In the genomic region with DNA sequence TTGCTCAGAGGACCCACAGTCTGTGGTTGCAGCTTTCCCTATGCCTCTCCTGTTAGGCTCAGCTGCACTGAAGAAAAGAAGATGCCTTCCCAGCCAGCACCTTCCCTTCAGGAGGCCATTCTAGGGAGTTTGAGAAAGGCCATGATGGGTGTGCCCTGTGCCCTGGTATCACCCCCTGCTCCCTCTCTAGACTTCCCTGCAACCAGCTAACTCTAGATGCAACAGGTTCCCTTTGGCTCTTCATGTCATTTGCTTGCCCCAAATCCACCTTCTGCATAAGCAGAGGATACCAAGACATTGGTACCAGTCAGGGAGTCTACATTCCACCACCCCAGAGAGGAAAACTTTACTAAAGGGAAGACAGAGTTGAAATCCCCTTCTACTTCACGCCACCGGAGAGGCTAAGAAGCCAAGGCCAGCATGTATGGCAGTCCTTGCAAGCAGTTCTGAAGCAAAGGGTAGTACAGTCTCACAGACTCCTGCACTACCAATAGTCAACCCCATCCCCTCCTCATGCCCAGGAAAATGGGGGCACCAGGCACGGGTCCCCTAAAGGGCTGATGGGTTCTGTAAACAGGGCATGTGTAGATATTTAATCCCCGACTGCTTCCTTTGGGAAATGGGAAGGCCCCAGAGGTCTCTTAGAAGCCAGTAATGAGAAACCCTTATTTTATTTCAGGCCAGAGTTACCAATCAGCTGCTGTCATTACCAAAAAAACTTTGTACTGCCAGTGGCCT, we compare ENCODE assay signal across 14 mouse cellular contexts. TPM values are rescaled to one million over a fixed set of nuclear protein-coding genes. Genes with fewer than 3 reads are reported as not detected.
DNase-seq lines count a peak whose midpoint lies in the region; ATAC-seq lines count a peak whose summit lies in the region.
"Had no signal": no experiment of that assay in that cellular context is flagged by ENCODE, and none has a peak within 500 bp of the region (broad histone marks: within the 10 kb centered on the region; RNA-seq: fewer than 3 reads in every experiment).

No protein-coding gene starts in this region.

- 61% methylated on average over 4 of the region's 4 CpGs for WGBS in embryonic facial prominence, embryonic 12.5 days
- 70% methylated on average over 4 of the region's 4 CpGs for WGBS in embryonic facial prominence, embryonic 10.5 days
- WGBS in lung, embryonic 15.5 days, result 68% methylated on average over 4 of the region's 4 CpGs
- 74% methylated on average over 4 of the region's 4 CpGs for WGBS in hindbrain, embryonic 15.5 days
- WGBS in neural tube, embryonic 14.5 days, result 78% methylated on average over 4 of the region's 4 CpGs

- H3K36me3 ChIP-seq in embryonic facial prominence, embryonic 12.5 days, result no peaks in the 10 kb centered on the region
- H3K36me3 ChIP-seq in embryonic facial prominence, embryonic 10.5 days (replicated peaks), result no peaks in the 10 kb centered on the region
- H3K36me3 ChIP-seq in lung, embryonic 15.5 days, result no peaks in the 10 kb centered on the region
- H3K36me3 ChIP-seq in hindbrain, embryonic 15.5 days, result no peaks in the 10 kb centered on the region
- no peaks in the 10 kb centered on the region for H3K36me3 ChIP-seq in neural tube, embryonic 14.5 days (ENCODE audit: control insufficient read depth, insufficient read depth, low read length)
- H3K36me3 ChIP-seq: limb, embryonic 15.5 days had no signal

- H3K9me3 ChIP-seq in embryonic facial prominence, embryonic 12.5 days, result no peaks in the 10 kb centered on the region
- no peaks in the 10 kb centered on the region for H3K9me3 ChIP-seq in embryonic facial prominence, embryonic 10.5 days
- H3K9me3 ChIP-seq in lung, embryonic 15.5 days, result no peaks in the 10 kb centered on the region
- H3K9me3 ChIP-seq in hindbrain, embryonic 15.5 days, result no peaks in the 10 kb centered on the region
- H3K9me3 ChIP-seq in neural tube, embryonic 14.5 days (ENCODE audit: control insufficient read depth, low read length), result no peaks in the 10 kb centered on the region
- H3K9me3 ChIP-seq: limb, embryonic 15.5 days had no signal

- no peak for ATAC-seq in embryonic facial prominence, embryonic 12.5 days (ENCODE audit: insufficient number of reproducible peaks, insufficient read depth, low FRiP score, low TSS enrichment)
- ATAC-seq in lung, embryonic 15.5 days (ENCODE audit: borderline replicate concordance, extremely low read depth, low FRiP score, low TSS enrichment), result no peak
- no peak for ATAC-seq in hindbrain, embryonic 15.5 days (ENCODE audit: low FRiP score, low read depth)
- no peak for ATAC-seq in neural tube, embryonic 14.5 days (ENCODE audit: low read depth)

- H3K27me3 ChIP-seq in embryonic facial prominence, embryonic 12.5 days, result peaks cover 11% of the 10 kb centered on the region
- peaks cover 33% of the 10 kb centered on the region for H3K27me3 ChIP-seq in embryonic facial prominence, embryonic 10.5 days (replicated peaks; ENCODE audit: low read depth, poor library complexity, severe bottlenecking)
- peaks cover 11% of the 10 kb centered on the region; the same call in 1 of the 2 replicates for H3K27me3 ChIP-seq in lung, embryonic 15.5 days
- 0 out of 2 replicates have a peak, but pooled peaks cover 2% of the 10 kb centered on the region for H3K27me3 ChIP-seq in hindbrain, embryonic 15.5 days
- no peaks in the 10 kb centered on the region for H3K27me3 ChIP-seq in neural tube, embryonic 14.5 days (ENCODE audit: control insufficient read depth, insufficient read depth, low read length)

- no peak overlapping the region for H3K9ac ChIP-seq in embryonic facial prominence, embryonic 12.5 days
- no peak overlapping the region for H3K9ac ChIP-seq in lung, embryonic 15.5 days
- peak overlapping the region; percentile 83; the same call in 1 of the 2 replicates for H3K9ac ChIP-seq in hindbrain, embryonic 15.5 days
- no peak overlapping the region for H3K9ac ChIP-seq in neural tube, embryonic 14.5 days (replicated peaks; ENCODE audit: low read depth, low read length)
- H3K9ac ChIP-seq: limb, embryonic 15.5 days had no signal

- no peak overlapping the region for H3K27ac ChIP-seq in embryonic facial prominence, embryonic 12.5 days
- no peak overlapping the region for H3K27ac ChIP-seq in embryonic facial prominence, embryonic 10.5 days (replicated peaks)
- no peak overlapping the region for H3K27ac ChIP-seq in lung, embryonic 15.5 days
- no peak overlapping the region for H3K27ac ChIP-seq in hindbrain, embryonic 15.5 days (replicated peaks)
- H3K27ac ChIP-seq in neural tube, embryonic 14.5 days (ENCODE audit: low read depth, low read length), result no peak overlapping the region
- H3K27ac ChIP-seq: limb, embryonic 15.5 days had no signal

- no peak overlapping the region for H3K4me3 ChIP-seq in embryonic facial prominence, embryonic 12.5 days
- H3K4me3 ChIP-seq in embryonic facial prominence, embryonic 10.5 days, result no peak overlapping the region
- no peak overlapping the region for H3K4me3 ChIP-seq in lung, embryonic 15.5 days
- peak overlapping the region; percentile 58 for H3K4me3 ChIP-seq in hindbrain, embryonic 15.5 days
- peak overlapping the region; percentile 75 for H3K4me3 ChIP-seq in neural tube, embryonic 14.5 days (ENCODE audit: low read depth, low read length)

- H3K4me1 ChIP-seq in embryonic facial prominence, embryonic 12.5 days, result peaks cover 5% of the 10 kb centered on the region
- H3K4me1 ChIP-seq in embryonic facial prominence, embryonic 10.5 days, result peaks cover 19% of the 10 kb centered on the region
- peaks cover 11% of the 10 kb centered on the region for H3K4me1 ChIP-seq in lung, embryonic 15.5 days
- H3K4me1 ChIP-seq in hindbrain, embryonic 15.5 days (replicated peaks), result peaks cover 28% of the 10 kb centered on the region
- H3K4me1 ChIP-seq in neural tube, embryonic 14.5 days (ENCODE audit: control insufficient read depth, insufficient read depth, low read length), result peaks cover 6% of the 10 kb centered on the region; the same call in 1 of the 2 replicates

- H3K4me2 ChIP-seq in embryonic facial prominence, embryonic 12.5 days (replicated peaks), result peak overlapping the region; percentile 89; the same call in 1 of the 2 replicates
- H3K4me2 ChIP-seq in lung, embryonic 15.5 days, result peak overlapping the region; percentile 94; the same call in 1 of the 2 replicates
- H3K4me2 ChIP-seq in hindbrain, embryonic 15.5 days, result peak overlapping the region; percentile 74
- H3K4me2 ChIP-seq in neural tube, embryonic 14.5 days (ENCODE audit: low read depth, low read length), result peak overlapping the region; percentile 73

- no peak for DNase-seq in embryonic facial prominence, embryonic 10.5 days (ENCODE audit: low spot score)
- no peak for DNase-seq in lung, postnatal 10 days
- DNase-seq in adrenal gland, adult (ENCODE audit: inconsistent age in 2 of 2, low spot score in 1 of 2), result no peak
- DNase-seq in gastrocnemius, adult 8-10 months (ENCODE audit: low spot score in 2 of 2), result no peak
- DNase-seq: B cell, adult 2 months; heart, adult 18-20 months; kidney, postnatal 36 days; lung, postnatal 36 days had no signal

RNA-seq across cellular contexts. Expression of a gene that starts 1.5 kb away (rescaled TPM):
- polyA plus RNA-seq in embryonic facial prominence, embryonic 12.5 days (2016; fragmentation: Nextera tagmentation; extraction: Ambion mirVana), result 3.6 and 4.0 TPM in 2 replicates
- polyA plus RNA-seq in embryonic facial prominence, embryonic 10.5 days (2016; fragmentation: Nextera tagmentation; extraction: Ambion mirVana), result 1.3 and 1.4 TPM in 2 replicates
- polyA plus RNA-seq in lung, embryonic 15.5 days (2015; fragmentation: Nextera tagmentation; extraction: Ambion mirVana), result 2.2 and 3.2 TPM in 2 replicates
- polyA plus RNA-seq in hindbrain, embryonic 15.5 days (2015; fragmentation: Nextera tagmentation; extraction: Ambion mirVana), result 20.5 and 21.5 TPM in 2 replicates
- 25.2 and 28.4 TPM in 2 replicates for polyA plus RNA-seq in neural tube, embryonic 14.5 days (2014; fragmentation: Nextera tagmentation; extraction: Ambion mirVana)
- under 1 TPM; 0.13 to 0.36 (median 0.21) TPM for total RNA-seq in gastrocnemius, adult 8-10 months (2022)
- polyA plus RNA-seq: adrenal gland, adult 2 months had no signal

Comparison
In these comparisons a context has a peak if more than half of its experiments do, and no peak if none do; other contexts are left out.
1. H3K4me3 ChIP-seq: peak in hindbrain, embryonic 15.5 days (single experiment) and neural tube, embryonic 14.5 days (single experiment); none in embryonic facial prominence, embryonic 12.5 days (single experiment), embryonic facial prominence, embryonic 10.5 days (single experiment) and lung, embryonic 15.5 days (single experiment).
2. Peak in every context shown above with its lines, with median percentiles within 50 percentile points of each other: H3K4me2 ChIP-seq.